Mouse (Mus musculus) urinary bladder, postnatal 4 days (tissue): ENCODE results near the gene Cdc6.
"Not testable (repeated sequence)": the region's sequence is repeated elsewhere in the genome, so short reads cannot be mapped to it uniquely, and the experiment has no call there.

Experiments used
- DNase-seq, 2 experiments: peaks; one replicate each; pipeline ENCODE4 v3.0.0; 2021 to 2022; ENCODE audit warnings: low spot score in 2 of 2

The Cdc6 gene

GRCm38 (mm10) chr11:98907063-98907436 is 551 bp upstream of the Cdc6 start:
- DNase-seq, result no peak

- peak in 1 of 2 experiments; percentile 32 for DNase-seq
Measured at GRCm38 (mm10) chr11:98909654-98910053, 2.1 kb downstream of the Cdc6 start.

GRCm38 (mm10) chr11:98910415-98910814 is 2.8 kb downstream of the Cdc6 start:
- no peak for DNase-seq

GRCm38 (mm10) chr11:98911498-98911897 is 3.9 kb downstream of the Cdc6 start:
- DNase-seq, result no peak

GRCm38 (mm10) chr11:98914196-98914595 is 6.6 kb downstream of the Cdc6 start:
- DNase-seq, result no peak

GRCm38 (mm10) chr11:98916376-98916775 is 8.8 kb downstream of the Cdc6 start:
- not testable (repeated sequence) for DNase-seq

- DNase-seq, result no peak
Measured at GRCm38 (mm10) chr11:98917428-98918005, 9.9 kb downstream of the Cdc6 start.

GRCm38 (mm10) chr11:98918231-98918630 is 10.6 kb downstream of the Cdc6 start:
- DNase-seq, result no peak

GRCm38 (mm10) chr11:98919009-98919408 is 11.4 kb downstream of the Cdc6 start:
- no peak for DNase-seq

GRCm38 (mm10) chr11:98921813-98922212 is 14.2 kb downstream of the Cdc6 start:
- peak in 1 of 2 experiments; percentile 76 for DNase-seq

GRCm38 (mm10) chr11:98922307-98922706 is 14.7 kb downstream of the Cdc6 start:
- DNase-seq, result not testable (repeated sequence)

GRCm38 (mm10) chr11:98922851-98923711 is 15.5 kb downstream of the Cdc6 start:
- DNase-seq, result not testable (repeated sequence)

GRCm38 (mm10) chr11:98924633-98925175 is 17.1 kb downstream of the Cdc6 start:
- DNase-seq, result no peak

- no peak for DNase-seq
Measured at GRCm38 (mm10) chr11:98925265-98925721, 17.7 kb downstream of the Cdc6 start.

- no peak for DNase-seq
Measured at GRCm38 (mm10) chr11:98925868-98926311, 18.3 kb downstream of the Cdc6 start.

GRCm38 (mm10) chr11:98926553-98926952 is 19.0 kb downstream of the Cdc6 start:
- no peak for DNase-seq

- DNase-seq, result no peak
Measured at GRCm38 (mm10) chr11:98927438-98928076, 20.0 kb downstream of the Cdc6 start, which contains the start of gene Rara. TSS of gene Rara (plus strand) at chr11:98927818.

- no peak for DNase-seq
Measured at GRCm38 (mm10) chr11:98928186-98928893, 20.7 kb downstream of the Cdc6 start.

GRCm38 (mm10) chr11:98929503-98929902 is 21.9 kb downstream of the Cdc6 start:
- no peak for DNase-seq

- DNase-seq, result no peak
Measured at GRCm38 (mm10) chr11:98930127-98930601, 22.6 kb downstream of the Cdc6 start.

- DNase-seq, result no peak
Measured at GRCm38 (mm10) chr11:98930773-98931512, 23.3 kb downstream of the Cdc6 start.
